Mouse (Mus musculus) embryonic facial prominence, embryonic 11.5 days (tissue): ENCODE measurements around the gene Dazl. TPM values are rescaled to one million over a fixed set of nuclear protein-coding genes. Genes with fewer than 3 reads are reported as not detected.

Source experiments
- ATAC-seq: fragments of 200-750 bp; cut with Nextera tagmentation; replicated peaks from 2 replicates; pipeline ENCODE4 v1.8.0; 2017; ENCODE audit warnings: low read depth; ENCODE audit not compliant: insufficient number of reproducible peaks, low FRiP score, low TSS enrichment
- DNase-seq: peaks from one replicate; pipeline ENCODE4 v3.0.0-alpha.2; 2015; ENCODE audit warnings: low spot score
- H3K27ac ChIP-seq: fragments of 300-500 bp; sonication (generic); replicated peaks from 2 replicates; pipeline ENCODE4 v1.5.1; 2014; ENCODE audit warnings: mild to moderate bottlenecking, low read depth, low read length, control low read depth
- H3K27me3 ChIP-seq: fragments of 300-500 bp; sonication (generic); 2 replicates; pipeline ENCODE4 v1.6.1; 2014; ENCODE audit warnings: mild to moderate bottlenecking, low read length, moderate library complexity, mixed read lengths; ENCODE audit not compliant: control insufficient read depth, insufficient read depth
- H3K36me3 ChIP-seq: fragments of 300-500 bp; sonication (generic); replicated peaks from 2 replicates; pipeline ENCODE4 v1.6.1; 2014; ENCODE audit warnings: low read depth, mild to moderate bottlenecking, low read length, moderate library complexity, mixed read lengths; ENCODE audit not compliant: control insufficient read depth, insufficient read depth
- H3K4me1 ChIP-seq: fragments of 300-500 bp; sonication (generic); 2 replicates; pipeline ENCODE4 v1.6.1; 2014; ENCODE audit warnings: low read length, mixed read lengths; ENCODE audit not compliant: control insufficient read depth, insufficient read depth
- H3K4me2 ChIP-seq: fragments of 300-500 bp; sonication (generic); 2 replicates; pipeline ENCODE4 v1.6.1; 2014; ENCODE audit warnings: low read depth, mild to moderate bottlenecking, control low read depth, low read length, moderate library complexity
- H3K4me3 ChIP-seq: fragments of 300-500 bp; sonication (generic); 2 replicates; pipeline ENCODE4 v1.5.1; 2014; ENCODE audit warnings: low read depth, low read length, control low read depth
- H3K9ac ChIP-seq: fragments of 300-500 bp; sonication (generic); replicated peaks from 2 replicates; pipeline ENCODE4 v1.6.1; 2014; ENCODE audit warnings: mild to moderate bottlenecking, control low read depth, low read length
- H3K9me3 ChIP-seq: fragments of 300-500 bp; sonication (generic); replicated peaks from 2 replicates; pipeline ENCODE4 v1.6.1; 2016; ENCODE audit warnings: mild to moderate bottlenecking, low read length, inconsistent platforms, mixed read lengths; ENCODE audit not compliant: control insufficient read depth
- WGBS: fragments of 180-500 bp; shearing (Covaris S2); extraction: QIAGEN DNeasy Blood & Tissue Kit; methylation state at CpG from one replicate; pipeline ENCODE4 v1.1.7; 2014; 5-methylcytosine and 5-hydroxymethylcytosine counted together
- polyA plus RNA-seq: library from polyadenylated mRNA; unstranded; fragments of >200 nt; fragmentation: Nextera tagmentation; extraction: Ambion mirVana; gene quantifications from 2 replicates; pipeline ENCODE4 v1.2.1, GENCODE M21; 2014

Gene Dazl
- polyA plus RNA-seq, result 0.60 TPM in 1 of 2 replicates, not detected in the other

- WGBS, result 93% methylated on average over 43 of the region's 43 CpGs
- peak within 1 kb of the TSS; percentile 63 for H3K9ac ChIP-seq
- peaks cover 7% of the 10 kb centered on the region for H3K9me3 ChIP-seq
- H3K4me3 ChIP-seq, result peak within 1 kb of the TSS; percentile 41
- H3K27me3 ChIP-seq, result no peaks in the 10 kb centered on the region
- no peaks in the 10 kb centered on the region for H3K36me3 ChIP-seq
- H3K27ac ChIP-seq, result no peak within 1 kb of the TSS
- peak; percentile 22; the same call in 1 of the 2 replicates for ATAC-seq
- no peak for DNase-seq
- H3K4me2 ChIP-seq, result peak within 1 kb of the TSS; percentile 38
- no peaks in the 10 kb centered on the region for H3K4me1 ChIP-seq
Measured at GRCm38 (mm10) chr17:50293241-50293731, at the start of gene Dazl. Gene Dazl, minus strand, starts transcription at chr17:50293636.

GRCm38 (mm10) chr17:50341850-50342544 lies 48.6 kb upstream of the Dazl start:
- DNase-seq, result peak; percentile 23
- ATAC-seq, result no peak
- no peak overlapping the region for H3K27ac ChIP-seq
- no peaks in the 10 kb centered on the region for H3K36me3 ChIP-seq
- no peaks in the 10 kb centered on the region for H3K4me1 ChIP-seq
- H3K9me3 ChIP-seq, result no peaks in the 10 kb centered on the region
- H3K4me2 ChIP-seq, result no peak overlapping the region
- 76% methylated on average over 11 of the region's 11 CpGs for WGBS
- H3K27me3 ChIP-seq, result no peaks in the 10 kb centered on the region
- no peak overlapping the region for H3K4me3 ChIP-seq
- no peak overlapping the region for H3K9ac ChIP-seq

DNA sequence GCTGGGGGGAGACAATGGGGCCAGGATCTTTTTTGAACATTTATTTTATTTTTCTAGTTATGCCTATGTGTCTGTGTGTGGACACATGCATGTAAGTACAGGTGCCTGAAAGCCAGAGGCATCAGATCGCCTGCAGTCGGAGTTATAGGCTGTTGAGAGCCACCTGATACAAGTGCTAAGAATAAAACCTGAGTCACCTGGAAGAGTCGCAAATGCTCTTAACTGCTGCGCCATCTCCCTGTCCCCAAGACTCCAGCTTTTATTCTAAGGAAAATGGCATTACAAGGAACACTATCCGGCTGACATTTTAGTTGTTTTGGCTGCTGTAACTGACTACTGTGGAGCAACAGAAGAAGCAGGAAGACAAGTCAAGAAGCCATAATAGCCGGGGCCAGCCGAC lies 45.5 kb upstream of the Dazl start:
- Histone ChIP-seq H3K9ac (no peak overlapping the region), H3K27ac (no peak overlapping the region), H3K4me3 (no peak overlapping the region), H3K36me3 (no peaks in the 10 kb centered on the region), H3K4me1 (no peaks in the 10 kb centered on the region), H3K9me3 (no peaks in the 10 kb centered on the region), H3K27me3 (no peaks in the 10 kb centered on the region), H3K4me2 (no peak overlapping the region)
- ATAC-seq (no peak), DNase-seq (no peak)
- WGBS, result 87% methylated on average over 7 of the region's 7 CpGs

DNA sequence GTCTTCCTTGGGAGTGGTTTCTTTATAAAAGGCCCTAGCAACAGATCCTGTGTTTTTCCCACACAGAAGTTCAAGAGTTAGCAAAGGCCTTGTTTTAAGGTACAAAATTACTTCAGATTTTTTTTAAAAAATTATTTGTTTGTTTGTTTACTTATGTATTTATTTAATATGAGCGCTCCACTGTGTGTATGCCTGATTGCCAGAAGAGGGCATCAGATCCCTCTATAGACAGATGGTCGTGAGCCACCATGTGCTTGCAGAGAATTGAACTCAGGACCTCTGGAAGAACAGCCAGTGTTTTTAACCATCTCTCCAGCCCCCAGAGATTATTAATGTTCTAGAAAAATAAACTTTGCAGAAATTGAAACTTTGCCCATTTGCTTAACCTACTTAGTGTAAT lies 42.3 kb upstream of the Dazl start:
- Histone ChIP-seq H3K4me2 (no peak overlapping the region), H3K4me3 (no peak overlapping the region), H3K27me3 (no peaks in the 10 kb centered on the region), H3K4me1 (no peaks in the 10 kb centered on the region), H3K36me3 (no peaks in the 10 kb centered on the region), H3K9me3 (no peaks in the 10 kb centered on the region), H3K9ac (no peak overlapping the region), H3K27ac (no peak overlapping the region)
- 69% methylated on average over 2 of the region's 2 CpGs for WGBS
- ATAC-seq, result no peak
- peak; percentile 17 for DNase-seq

DNA sequence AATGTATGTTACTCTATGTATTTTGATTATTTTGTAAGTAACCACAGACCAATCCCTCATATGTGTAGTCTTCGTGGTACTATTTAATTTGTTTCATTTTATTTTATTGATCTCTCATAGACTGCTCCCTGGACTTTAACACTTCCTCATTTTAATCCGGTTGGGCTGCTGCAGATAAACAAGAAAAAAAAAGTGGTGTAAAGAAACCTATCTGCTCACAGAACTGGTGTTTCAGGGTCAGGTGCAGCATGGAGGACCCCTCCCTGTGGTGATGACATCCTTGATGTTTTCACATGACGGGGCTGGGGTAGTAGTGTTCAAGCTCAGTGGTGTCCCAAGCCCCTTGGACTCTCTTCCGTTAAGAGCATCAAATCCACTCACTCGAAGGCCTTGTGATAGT lies 41.3 kb upstream of the Dazl start:
- Histone ChIP-seq H3K4me3 (no peak overlapping the region), H3K9ac (no peak overlapping the region), H3K27ac (no peak overlapping the region), H3K9me3 (no peaks in the 10 kb centered on the region), H3K4me1 (no peaks in the 10 kb centered on the region), H3K36me3 (no peaks in the 10 kb centered on the region), H3K27me3 (no peaks in the 10 kb centered on the region), H3K4me2 (no peak overlapping the region)
- no peak for DNase-seq
- WGBS, result 84% methylated on average over 5 of the region's 5 CpGs
- no peak for ATAC-seq

DNA sequence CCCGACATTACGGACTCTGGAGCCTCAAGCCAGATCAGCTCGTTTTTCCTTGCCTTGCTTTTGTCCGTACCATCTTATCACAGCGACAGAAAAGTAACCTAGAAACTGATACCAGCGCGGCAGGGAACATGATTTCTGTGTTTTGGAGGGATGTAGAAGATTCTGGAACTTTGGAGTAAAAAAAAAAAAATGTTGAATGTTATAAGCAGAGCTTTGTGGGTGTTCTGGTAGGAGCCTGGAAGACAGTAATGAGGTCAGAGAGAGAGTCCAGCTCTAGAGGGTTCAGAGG lies 38.5 kb upstream of the Dazl start:
- no peaks in the 10 kb centered on the region for H3K27me3 ChIP-seq
- H3K36me3 ChIP-seq, result no peaks in the 10 kb centered on the region
- ATAC-seq (no peak), DNase-seq (no peak)
- H3K9me3 ChIP-seq, result no peaks in the 10 kb centered on the region
- no peak overlapping the region for H3K4me2 ChIP-seq
- H3K9ac ChIP-seq, result no peak overlapping the region
- 92% methylated on average over 7 of the region's 7 CpGs for WGBS
- H3K4me3 ChIP-seq, result no peak overlapping the region
- H3K4me1 ChIP-seq, result no peaks in the 10 kb centered on the region
- no peak overlapping the region for H3K27ac ChIP-seq

DNA sequence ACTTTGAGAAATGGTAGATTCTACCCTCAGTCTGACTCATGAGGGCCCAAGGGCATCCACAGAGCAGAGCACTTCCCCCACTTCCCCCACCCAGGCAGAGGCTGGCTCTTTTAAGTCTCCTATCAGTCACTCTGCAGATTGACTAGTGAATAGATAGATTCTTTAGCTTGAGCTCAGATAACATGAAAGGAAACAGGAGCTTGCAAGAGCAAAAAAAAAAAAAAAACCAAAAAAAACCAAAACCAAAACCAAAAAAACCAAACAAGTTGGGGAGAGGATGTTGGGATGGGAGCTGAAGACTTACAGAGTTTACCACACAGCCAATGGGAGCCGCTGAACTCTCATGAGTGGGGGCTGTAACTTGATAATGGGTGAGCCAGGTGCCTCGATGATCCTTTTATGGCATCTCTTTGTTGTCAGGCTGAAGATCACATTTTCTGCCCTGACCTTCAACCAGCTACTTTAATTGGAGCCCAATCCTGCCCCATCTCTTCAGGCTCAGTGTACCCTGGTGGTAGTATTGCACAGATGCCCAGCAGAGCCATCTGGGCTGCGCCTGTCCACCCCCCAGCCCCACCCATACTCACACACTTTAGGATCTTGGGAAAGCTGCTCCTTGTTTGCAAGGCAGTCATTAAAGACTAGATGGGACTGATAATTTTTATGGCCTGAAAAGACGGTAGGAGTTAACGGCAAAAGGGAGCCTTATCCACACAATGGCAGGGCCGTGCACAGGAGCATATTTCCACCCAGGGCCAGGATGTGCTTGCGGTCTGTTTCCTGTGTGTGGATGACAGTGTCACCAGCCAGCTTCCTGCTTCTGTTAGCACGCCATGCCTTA lies 38.0 kb upstream of the Dazl start:
- WGBS, result 85% methylated on average over 8 of the region's 8 CpGs
- DNase-seq (no peak), ATAC-seq (no peak)
- no peaks in the 10 kb centered on the region for H3K9me3 ChIP-seq
- no peak overlapping the region for H3K9ac ChIP-seq
- H3K27ac ChIP-seq, result no peak overlapping the region
- no peak overlapping the region for H3K4me3 ChIP-seq
- no peaks in the 10 kb centered on the region for H3K36me3 ChIP-seq
- H3K27me3 ChIP-seq, result no peaks in the 10 kb centered on the region
- H3K4me2 ChIP-seq, result no peak overlapping the region
- H3K4me1 ChIP-seq, result no peaks in the 10 kb centered on the region

GRCm38 (mm10) chr17:50330245-50330644 lies 36.8 kb upstream of the Dazl start:
- Histone ChIP-seq H3K36me3 (no peaks in the 10 kb centered on the region), H3K4me2 (no peak overlapping the region), H3K9me3 (no peaks in the 10 kb centered on the region), H3K9ac (no peak overlapping the region), H3K4me3 (no peak overlapping the region), H3K27ac (no peak overlapping the region), H3K4me1 (no peaks in the 10 kb centered on the region), H3K27me3 (no peaks in the 10 kb centered on the region)
- 80% methylated on average over 1 of the region's 1 CpGs for WGBS
- DNase-seq, result no peak
- ATAC-seq, result no peak
